Mouse (Mus musculus): ENCODE data around the gene Fam120c. TPM values are rescaled to one million over a fixed set of nuclear protein-coding genes. Genes with fewer than 3 reads are reported as not detected.

Fam120c gene
- 2.1 TPM for polyA plus RNA-seq (2012; fragmentation: generic; extraction: Trizol)
- long read RNA-seq, experiment 1, partial matches to known transcripts = 1 of 3 reads
- long read RNA-seq, experiment 1, other reads (novel, unspliced or antisense) = 2 of 3 reads
- long read RNA-seq, experiment 2, full-length matches to known transcripts = 1 of 7 reads
- long read RNA-seq, experiment 2, partial matches to known transcripts = 4 of 7 reads
- long read RNA-seq, experiment 2, other reads (novel, unspliced or antisense) = 2 of 7 reads

- TF ChIP-seq MYOG (IDR thresholded peaks at IDR 0.05; ENCODE audit: control insufficient read depth, extremely low read depth, insufficient read length) (no peak), FOSL1 (IDR thresholded peaks at IDR 0.05; ENCODE audit: insufficient read depth, low read length, poor library complexity, severe bottlenecking) (no peak), MAX (IDR thresholded peaks at IDR 0.05) (no peak), USF1 (IDR thresholded peaks at IDR 0.05; ENCODE audit: low read depth) (no peak), CEBPB (IDR thresholded peaks at IDR 0.05; ENCODE audit: low read depth) (no peak), MYOD1 (IDR thresholded peaks at IDR 0.05; ENCODE audit: control insufficient read depth, insufficient read length, low read depth) (no peak), CTCF (IDR thresholded peaks at IDR 0.05; ENCODE audit: control insufficient read depth, insufficient read depth, insufficient read length) (no peak)
- Histone ChIP-seq H3K4me3 (ENCODE audit: insufficient read depth, poor library complexity, severe bottlenecking) (peak within 1 kb of the TSS; percentile 38), H3K27me3 (ENCODE audit: control insufficient read depth, insufficient read depth, insufficient read length) (no peaks in the 10 kb centered on the region), H3K79me3 (ENCODE audit: low read depth) (peaks cover 19% of the 10 kb centered on the region), H3K36me3 (ENCODE audit: control insufficient read depth, insufficient read depth) (no peaks in the 10 kb centered on the region), H3K79me2 (ENCODE audit: control insufficient read depth, insufficient read depth) (peaks cover 36% of the 10 kb centered on the region), H3ac (ENCODE audit: control insufficient read depth, insufficient read length, low read depth) (peak within 1 kb of the TSS; percentile 62)
Measured at GRCm38 (mm10) chrX:151343761-151344500, at the start of gene Fam120c. TSS of gene Fam120c (plus strand) at chrX:151344175.

- Histone ChIP-seq H3K4me3 (ENCODE audit: insufficient read depth, poor library complexity, severe bottlenecking) (no peak overlapping the region), H3K79me3 (ENCODE audit: low read depth) (no peaks in the 10 kb centered on the region), H3K79me2 (ENCODE audit: control insufficient read depth, insufficient read depth) (no peaks in the 10 kb centered on the region), H3K36me3 (ENCODE audit: control insufficient read depth, insufficient read depth) (no peaks in the 10 kb centered on the region), H3K27me3 (ENCODE audit: control insufficient read depth, insufficient read depth, insufficient read length) (no peaks in the 10 kb centered on the region), H3ac (ENCODE audit: control insufficient read depth, insufficient read length, low read depth) (no peak overlapping the region)
- TF ChIP-seq CEBPB (IDR thresholded peaks at IDR 0.05; ENCODE audit: low read depth) (no peak), MYOD1 (IDR thresholded peaks at IDR 0.05; ENCODE audit: control insufficient read depth, insufficient read length, low read depth) (no peak), MAX (IDR thresholded peaks at IDR 0.05) (no peak), USF1 (IDR thresholded peaks at IDR 0.05; ENCODE audit: low read depth) (no peak), FOSL1 (IDR thresholded peaks at IDR 0.05; ENCODE audit: insufficient read depth, low read length, poor library complexity, severe bottlenecking) (no peak), MYOG (IDR thresholded peaks at IDR 0.05; ENCODE audit: control insufficient read depth, extremely low read depth, insufficient read length) (no peak), CTCF (IDR thresholded peaks at IDR 0.05; ENCODE audit: control insufficient read depth, insufficient read depth, insufficient read length) (no peak)
Measured at GRCm38 (mm10) chrX:151298329-151298728, 45.6 kb upstream of the Fam120c start.

- no peaks in the 10 kb centered on the region for H3K79me2 ChIP-seq (ENCODE audit: control insufficient read depth, insufficient read depth)
- H3K79me3 ChIP-seq (ENCODE audit: low read depth) = no peaks in the 10 kb centered on the region
- no peak overlapping the region for H3K4me3 ChIP-seq (ENCODE audit: insufficient read depth, poor library complexity, severe bottlenecking)
- H3K27me3 ChIP-seq (ENCODE audit: control insufficient read depth, insufficient read depth, insufficient read length) = no peaks in the 10 kb centered on the region
- no peaks in the 10 kb centered on the region for H3K36me3 ChIP-seq (ENCODE audit: control insufficient read depth, insufficient read depth)
- no peak overlapping the region for H3ac ChIP-seq (ENCODE audit: control insufficient read depth, insufficient read length, low read depth)
- no peak for TF ChIP-seq MAX (IDR thresholded peaks at IDR 0.05)
- no peak for TF ChIP-seq MYOG (IDR thresholded peaks at IDR 0.05; ENCODE audit: control insufficient read depth, extremely low read depth, insufficient read length)
- TF ChIP-seq CTCF (IDR thresholded peaks at IDR 0.05; ENCODE audit: control insufficient read depth, insufficient read depth, insufficient read length) = no peak
- no peak for TF ChIP-seq USF1 (IDR thresholded peaks at IDR 0.05; ENCODE audit: low read depth)
- no peak for TF ChIP-seq MYOD1 (IDR thresholded peaks at IDR 0.05; ENCODE audit: control insufficient read depth, insufficient read length, low read depth)
Measured at GRCm38 (mm10) chrX:151313732-151314131, 30.2 kb upstream of the Fam120c start.

- H3K79me2 ChIP-seq (ENCODE audit: control insufficient read depth, insufficient read depth) = no peaks in the 10 kb centered on the region
- H3K36me3 ChIP-seq (ENCODE audit: control insufficient read depth, insufficient read depth) = no peaks in the 10 kb centered on the region
- H3K79me3 ChIP-seq (ENCODE audit: low read depth) = no peaks in the 10 kb centered on the region
- TF ChIP-seq FOSL1 (IDR thresholded peaks at IDR 0.05; ENCODE audit: insufficient read depth, low read length, poor library complexity, severe bottlenecking) = no peak
- H3K27me3 ChIP-seq (ENCODE audit: control insufficient read depth, insufficient read depth, insufficient read length) = no peaks in the 10 kb centered on the region
- H3ac ChIP-seq (ENCODE audit: control insufficient read depth, insufficient read length, low read depth) = no peak overlapping the region
- no peak overlapping the region for H3K4me3 ChIP-seq (ENCODE audit: insufficient read depth, poor library complexity, severe bottlenecking)
Measured at GRCm38 (mm10) chrX:151333615-151334014, 10.4 kb upstream of the Fam120c start.

- Histone ChIP-seq H3ac (ENCODE audit: control insufficient read depth, insufficient read length, low read depth) (no peak overlapping the region), H3K79me3 (ENCODE audit: low read depth) (no peaks in the 10 kb centered on the region), H3K79me2 (ENCODE audit: control insufficient read depth, insufficient read depth) (no peaks in the 10 kb centered on the region), H3K27me3 (ENCODE audit: control insufficient read depth, insufficient read depth, insufficient read length) (no peaks in the 10 kb centered on the region), H3K4me3 (ENCODE audit: insufficient read depth, poor library complexity, severe bottlenecking) (no peak overlapping the region), H3K36me3 (ENCODE audit: control insufficient read depth, insufficient read depth) (no peaks in the 10 kb centered on the region)
- no peak for TF ChIP-seq CEBPB (IDR thresholded peaks at IDR 0.05; ENCODE audit: low read depth)
- no peak for TF ChIP-seq FOSL1 (IDR thresholded peaks at IDR 0.05; ENCODE audit: insufficient read depth, low read length, poor library complexity, severe bottlenecking)
- no peak for TF ChIP-seq MYOD1 (IDR thresholded peaks at IDR 0.05; ENCODE audit: control insufficient read depth, insufficient read length, low read depth)
- TF ChIP-seq MYOG (IDR thresholded peaks at IDR 0.05; ENCODE audit: control insufficient read depth, extremely low read depth, insufficient read length) = no peak
- no peak for TF ChIP-seq CTCF (IDR thresholded peaks at IDR 0.05; ENCODE audit: control insufficient read depth, insufficient read depth, insufficient read length)
- TF ChIP-seq USF1 (IDR thresholded peaks at IDR 0.05; ENCODE audit: low read depth) = no peak
- TF ChIP-seq MAX (IDR thresholded peaks at IDR 0.05) = no peak
Measured at GRCm38 (mm10) chrX:151337804-151338203, 6.2 kb upstream of the Fam120c start.

All from C2C12 (cell line).